Mouse (Mus musculus): ENCODE data around the gene Ttll3. TPM values are rescaled to one million over a fixed set of nuclear protein-coding genes. Genes with fewer than 3 reads are reported as not detected.

The Ttll3 gene
- polyA plus RNA-seq (2012; rRNA removed), result 13.7 and 17.6 TPM in 2 replicates

DNA sequence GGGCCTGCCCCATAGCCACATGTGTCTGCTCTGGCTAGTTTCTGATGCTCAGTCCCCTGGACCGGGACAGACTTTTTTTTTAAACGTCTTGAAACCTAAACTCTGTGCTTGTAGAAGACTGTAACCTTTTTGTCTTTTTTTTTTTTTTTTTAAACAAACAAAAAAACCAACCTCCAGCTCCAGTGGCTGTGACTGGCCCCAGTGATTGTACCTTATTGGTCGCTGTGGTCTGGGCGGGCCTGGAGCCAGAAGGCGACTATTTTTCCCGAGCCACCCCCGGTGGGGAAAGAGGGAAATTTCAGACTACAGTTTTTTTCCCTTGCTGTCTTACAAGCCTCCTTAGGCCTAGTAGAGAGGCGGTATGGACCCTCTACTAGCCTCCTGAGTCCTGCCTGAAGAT is at the start of gene Ttll3:
Gene Ttll3 (plus strand): TSS at position 301 of the 400 bp plus-strand sequence.

DNA sequence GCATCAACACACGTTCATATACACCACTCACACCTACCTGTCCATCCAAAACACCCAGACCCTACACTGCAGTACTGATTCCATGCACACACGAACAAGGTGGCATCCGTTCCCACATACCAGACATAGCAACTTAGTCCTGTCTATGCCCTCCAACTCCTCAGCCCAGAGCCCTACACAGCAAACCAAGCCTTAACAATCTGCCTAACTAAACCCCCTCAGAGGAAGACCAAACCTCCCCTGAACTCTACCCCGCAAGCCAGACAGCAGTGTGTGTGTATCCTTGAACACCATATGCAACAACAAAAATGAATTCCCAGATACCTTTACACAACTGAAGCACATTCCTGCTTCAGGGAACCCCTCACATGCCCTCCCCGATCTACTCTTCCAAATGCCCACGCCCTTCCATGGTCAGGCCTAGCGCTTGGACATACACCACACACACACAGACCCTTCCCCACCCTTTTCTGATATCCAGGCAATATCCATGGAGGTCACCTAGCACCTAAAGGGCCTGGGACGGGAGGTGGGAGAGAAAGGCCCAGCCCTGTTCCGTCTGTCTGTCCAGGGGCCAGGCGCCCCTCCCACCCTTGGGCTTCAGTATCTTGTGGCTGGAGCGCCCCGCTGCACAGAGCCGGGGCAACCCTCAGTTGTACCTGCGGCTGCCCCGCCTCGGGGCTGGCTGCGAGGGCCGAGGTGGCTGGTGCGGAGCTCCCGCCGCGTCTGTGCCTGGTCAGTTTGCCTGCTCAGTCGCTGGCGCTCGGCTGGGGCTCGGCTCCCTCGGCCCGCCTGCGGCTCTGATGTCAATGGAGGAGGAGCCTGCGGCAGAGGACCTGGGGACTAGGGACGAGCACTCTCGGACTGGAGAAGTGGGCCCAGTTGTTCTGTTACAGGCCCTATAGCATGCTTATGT is 45.6 kb upstream of the Ttll3 start, which contains the start of gene Camk1:
Gene Camk1 (minus strand): TSS at position 808 of the 916 bp plus-strand sequence.

DNA sequence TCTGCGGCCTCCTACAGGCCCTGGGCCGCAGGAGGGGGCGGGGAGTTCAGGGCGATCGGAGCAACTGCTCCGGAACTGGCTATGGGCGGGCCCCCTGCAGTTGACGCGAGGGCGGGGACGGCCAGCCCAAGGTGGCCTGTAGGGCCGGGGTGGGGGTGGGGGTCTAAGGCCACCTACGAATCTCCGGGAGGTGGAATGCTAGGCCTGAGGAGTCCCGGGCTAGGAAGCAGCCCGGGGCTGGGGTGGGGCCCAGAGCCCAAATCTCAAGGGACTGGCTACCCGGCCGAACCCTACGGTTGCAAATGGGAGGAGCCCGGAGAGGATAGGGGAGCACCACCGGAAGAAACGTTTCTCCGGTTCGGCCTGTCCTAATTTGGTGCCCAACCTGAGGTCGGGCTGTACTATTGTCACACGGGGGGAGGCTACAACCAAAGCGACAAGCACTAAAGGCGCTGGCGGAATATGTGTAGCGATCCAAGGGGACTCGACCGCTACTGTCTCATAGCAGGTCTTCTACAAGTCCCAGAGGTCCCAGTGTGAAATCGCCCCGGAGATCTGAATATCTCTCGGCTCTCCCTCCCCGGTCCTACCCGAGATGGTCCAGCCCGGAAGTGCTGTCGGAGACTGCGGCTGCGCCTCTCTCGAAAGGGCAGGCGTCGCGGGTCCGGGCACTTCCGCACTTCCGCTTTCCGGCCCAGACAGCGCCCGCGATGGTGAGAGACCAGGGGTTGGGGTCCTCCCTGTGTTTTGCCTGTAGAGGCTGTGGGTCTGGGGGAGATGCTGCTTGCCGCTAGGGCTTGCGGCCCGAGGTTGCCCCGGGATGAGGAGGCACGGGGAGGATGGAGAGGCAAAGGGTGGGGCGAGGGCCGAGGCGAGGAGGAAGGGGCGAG is 11.3 kb upstream of the Ttll3 start, which contains the start of the genes Tada3 and Arpc4:
Gene Tada3 (minus strand): TSS at position 388 of the 890 bp plus-strand sequence.
Gene Arpc4 (plus strand): TSS at position 620 of the 890 bp plus-strand sequence.

DNA sequence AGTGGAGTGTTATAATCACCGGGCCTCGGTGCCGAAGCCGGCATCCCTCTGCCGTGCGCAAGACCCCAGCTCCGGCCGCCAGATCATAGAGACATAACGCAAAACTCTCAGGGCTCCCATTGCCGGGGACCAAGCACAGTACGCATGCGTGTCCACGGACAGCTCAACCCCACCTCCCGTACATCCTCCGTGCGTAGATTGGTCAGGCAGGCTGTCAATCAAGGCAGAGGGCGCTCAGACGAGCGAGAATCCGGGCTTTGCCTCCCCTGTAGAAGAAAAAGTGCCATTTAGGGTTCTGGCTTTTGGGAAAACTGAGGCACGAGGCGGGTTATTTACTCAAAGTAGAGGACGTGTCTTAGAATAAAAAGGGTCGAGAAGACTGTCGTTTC is 30.1 kb downstream of the Ttll3 start, which contains the start of gene Rpusd3:
Gene Rpusd3 (minus strand): TSS at position 142 of the 389 bp plus-strand sequence.

DNA sequence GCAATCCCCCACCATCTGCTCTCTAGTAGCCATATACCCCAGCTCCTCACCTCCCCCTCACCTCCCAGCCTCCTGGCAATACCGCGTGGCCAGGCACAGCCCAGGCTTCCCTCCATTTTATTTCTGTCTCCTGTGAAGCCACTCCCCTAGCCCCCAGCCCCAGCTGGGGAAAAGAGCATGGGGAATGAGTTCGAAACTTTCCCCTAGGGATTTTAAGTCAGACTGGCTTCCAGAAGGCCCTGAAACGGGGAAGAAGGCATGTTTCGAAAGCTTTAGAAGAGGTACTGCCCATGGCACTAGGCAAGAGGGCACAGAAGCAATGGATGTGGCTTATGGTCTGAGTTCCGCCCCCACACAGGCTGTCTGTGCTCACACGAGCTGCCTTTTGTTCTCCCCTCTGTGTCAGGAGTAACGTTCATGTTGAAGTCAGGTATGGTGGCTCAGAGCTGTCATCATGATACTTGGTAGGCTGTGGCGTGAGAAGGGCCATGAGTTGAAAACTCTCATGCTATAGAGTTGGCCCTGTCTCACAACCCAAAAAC is 46.7 kb downstream of the Ttll3 start, which contains the start of gene Cidec:
Gene Cidec (minus strand): TSS at position 97 of the 542 bp plus-strand sequence.

DNA sequence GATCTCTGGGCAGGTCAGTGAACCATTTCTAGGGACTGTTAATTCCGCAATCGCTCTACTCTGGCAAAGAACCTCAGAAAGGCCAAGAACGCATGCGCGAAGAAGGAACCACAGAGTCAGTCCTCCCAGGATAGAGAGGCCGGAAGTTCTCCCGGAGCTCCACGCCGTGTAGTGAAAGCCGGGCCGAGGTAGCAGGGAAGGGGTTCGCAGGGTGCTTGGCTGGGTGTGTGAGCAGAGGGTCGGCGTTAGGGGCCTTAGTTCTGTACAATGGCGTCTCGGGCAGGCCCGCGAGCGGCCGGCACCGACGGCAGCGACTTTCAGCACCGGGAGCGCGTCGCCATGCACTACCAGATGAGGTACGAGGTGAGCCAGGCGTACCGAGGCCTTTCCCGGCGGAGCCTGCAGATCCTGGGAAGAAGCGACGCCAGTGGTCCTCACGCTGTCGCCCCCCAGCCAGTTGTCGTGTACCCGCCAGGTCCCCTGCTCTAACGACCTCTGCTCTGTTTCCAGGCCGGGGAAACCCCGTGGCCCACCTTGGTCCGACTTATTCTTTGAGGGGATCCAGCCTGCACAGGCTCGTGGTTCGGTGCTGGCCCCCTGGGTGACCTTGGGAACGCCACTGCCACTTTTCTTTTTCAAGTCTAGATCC is 53.5 kb downstream of the Ttll3 start, which contains the start of gene Jagn1:
Gene Jagn1 (plus strand): TSS at position 128 of the 649 bp plus-strand sequence.

DNA sequence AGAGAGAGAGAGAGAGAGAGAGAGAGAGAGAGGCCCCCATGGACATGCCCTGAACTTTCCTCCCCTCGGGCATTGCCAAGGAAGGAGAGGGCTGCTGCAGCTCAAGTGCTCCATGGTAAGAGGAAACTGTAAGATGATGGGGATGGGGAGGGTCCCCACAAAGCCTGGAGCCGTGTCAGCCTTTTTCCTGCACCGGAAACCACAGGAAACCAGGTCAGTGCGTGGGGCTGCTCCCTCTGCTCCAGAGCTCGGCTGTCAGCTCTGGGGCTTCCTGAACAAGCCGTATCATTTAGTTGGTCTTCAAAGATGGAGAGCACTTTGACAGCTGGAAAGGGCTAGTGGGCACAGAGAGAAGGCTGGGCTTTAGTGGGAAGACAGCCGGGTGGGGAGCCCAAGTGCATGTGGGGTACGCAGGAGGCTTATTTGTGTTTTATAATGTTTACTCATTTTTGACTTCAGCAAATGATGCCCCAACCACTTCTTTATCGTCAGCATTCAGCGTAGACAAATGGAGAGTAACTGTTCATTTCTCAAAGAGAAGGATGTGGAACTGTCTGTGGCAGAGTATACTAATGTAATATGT is 69.0 kb downstream of the Ttll3 start, which contains the start of gene Il17re:
Gene Il17re (plus strand): TSS at position 533 of the 583 bp plus-strand sequence.

Other genes with a start within 250 kb of the Ttll3 start
- 0.69 and 0.83 TPM in 2 replicates for gene Lhfpl4, start 193.9 kb upstream of the Ttll3 start, polyA plus RNA-seq (2012; rRNA removed)
- 49.7 and 54.9 TPM in 2 replicates for gene Mtmr14, start 151.4 kb upstream of the Ttll3 start, polyA plus RNA-seq (2012; rRNA removed)
- not detected in 2 replicates for gene Cpne9, start 107.0 kb upstream of the Ttll3 start, polyA plus RNA-seq (2012; rRNA removed)
- 18.4 and 20.7 TPM in 2 replicates for gene Brpf1, start 82.1 kb upstream of the Ttll3 start, polyA plus RNA-seq (2012; rRNA removed)
- gene Ogg1, start 62.3 kb upstream of the Ttll3 start, polyA plus RNA-seq (2012; rRNA removed), result 15.0 and 17.0 TPM in 2 replicates
- 51.0 and 52.5 TPM in 2 replicates for gene Camk1, start 45.3 kb upstream of the Ttll3 start, polyA plus RNA-seq (2012; rRNA removed)
- gene Tada3, start 11.4 kb upstream of the Ttll3 start, polyA plus RNA-seq (2012; rRNA removed), result 27.3 and 28.2 TPM in 2 replicates
- 93.9 and 95.9 TPM in 2 replicates for gene Arpc4, start 11.1 kb upstream of the Ttll3 start, polyA plus RNA-seq (2012; rRNA removed)
- gene Rpusd3, start 30.1 kb downstream of the Ttll3 start, polyA plus RNA-seq (2012; rRNA removed), result 60.5 and 82.9 TPM in 2 replicates
- 36.2 and 51.7 TPM in 2 replicates for gene Cidec, start 46.5 kb downstream of the Ttll3 start, polyA plus RNA-seq (2012; rRNA removed)
- gene Jagn1, start 53.3 kb downstream of the Ttll3 start, polyA plus RNA-seq (2012; rRNA removed), result 40.7 and 52.2 TPM in 2 replicates
- gene Il17re, start 69.2 kb downstream of the Ttll3 start, polyA plus RNA-seq (2012; rRNA removed), result 65.1 and 72.6 TPM in 2 replicates
- gene Il17rc, start 82.2 kb downstream of the Ttll3 start, polyA plus RNA-seq (2012; rRNA removed), result 362 and 371 TPM in 2 replicates
- 11.6 and 14.9 TPM in 2 replicates for gene Creld1, start 94.0 kb downstream of the Ttll3 start, polyA plus RNA-seq (2012; rRNA removed)
- 0.12 and 0.23 TPM in 2 replicates for gene Prrt3, start 112.7 kb downstream of the Ttll3 start, polyA plus RNA-seq (2012; rRNA removed)
- gene Emc3, start 142.4 kb downstream of the Ttll3 start, polyA plus RNA-seq (2012; rRNA removed), result 31.9 TPM in 2 replicates
- 1.5 and 1.8 TPM in 2 replicates for gene Fancd2, start 142.4 kb downstream of the Ttll3 start, polyA plus RNA-seq (2012; rRNA removed)
- not detected in 2 replicates for gene Fancd2os, start 211.5 kb downstream of the Ttll3 start, polyA plus RNA-seq (2012; rRNA removed)
- gene Brk1, start 215.5 kb downstream of the Ttll3 start, polyA plus RNA-seq (2012; rRNA removed), result 78.5 and 91.9 TPM in 2 replicates
- gene Vhl, start 234.7 kb downstream of the Ttll3 start, polyA plus RNA-seq (2012; rRNA removed), result 10.7 and 10.9 TPM in 2 replicates
- 48.1 and 50.3 TPM in 2 replicates for gene Irak2, start 249.2 kb downstream of the Ttll3 start, polyA plus RNA-seq (2012; rRNA removed)